Comparison of ENCODE assay signal across 24 mouse cellular contexts in the genomic region with DNA sequence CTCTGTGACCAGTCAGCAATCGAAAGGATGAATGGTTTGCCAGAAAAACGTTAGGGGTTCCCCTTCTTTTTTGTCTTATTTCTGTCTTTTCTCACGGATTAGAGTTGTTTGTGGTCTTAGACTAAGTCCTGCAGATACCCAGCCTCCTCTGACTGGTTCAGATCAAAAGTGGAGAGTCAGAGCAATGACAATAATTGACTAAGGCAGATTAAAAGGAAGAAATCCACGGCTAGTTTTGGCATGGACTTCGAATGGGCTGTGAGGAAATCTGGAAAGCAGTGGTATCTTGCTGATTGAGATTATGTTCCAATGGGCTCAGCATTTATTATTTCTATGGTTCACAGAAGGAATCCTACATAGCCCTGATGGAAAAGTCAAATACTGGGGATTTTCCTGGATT. TPM values are rescaled to one million over a fixed set of nuclear protein-coding genes. Genes with fewer than 3 reads are reported as not detected.
DNase-seq lines count a peak whose midpoint lies in the region; ATAC-seq and TF ChIP-seq lines count a peak whose summit lies in the region.
"Had no signal": no experiment of that assay in that cellular context is flagged by ENCODE, and none has a peak within 500 bp of the region (broad histone marks: within the 10 kb centered on the region; RNA-seq: fewer than 3 reads in every experiment).

A gene (minus strand): TSS at position 191 of the 400 bp plus-strand sequence.

- H3K4me3 ChIP-seq in lung, adult 2 months (replicated peaks; ENCODE audit: extremely low read depth, low read depth, low read length), result no peak within 1 kb of the TSS
- H3K4me3 ChIP-seq: embryonic facial prominence, embryonic 12.5 days; gastrocnemius, adult 2 months; heart, embryonic 12.5 days; hindbrain, embryonic 10.5 days; intestine, embryonic 15.5 days had no signal

- no peak for TF ChIP-seq CTCF in lung, adult 2 months (IDR thresholded peaks at IDR 0.05; ENCODE audit: insufficient read depth, low read length)

- no peak for TF ChIP-seq POLR2A in lung, adult 2 months (IDR thresholded peaks at IDR 0.05; ENCODE audit: borderline replicate concordance, extremely low read depth, low read depth, low read length)

- H3K4me1 ChIP-seq in lung, adult 2 months (ENCODE audit: control insufficient read depth, insufficient read depth, low read length), result no peaks in the 10 kb centered on the region
- H3K4me1 ChIP-seq: embryonic facial prominence, embryonic 12.5 days; heart, embryonic 12.5 days; hindbrain, embryonic 10.5 days; intestine, embryonic 15.5 days had no signal

- peak; percentile 82 for ATAC-seq in cerebellum, adult (ENCODE audit: insufficient number of reproducible peaks, low FRiP score, low TSS enrichment)
- ATAC-seq: CD4-positive, CD25-positive, alpha-beta regulatory T cell, adult 4 months; forebrain, postnatal 0 days; intestine, embryonic 15.5 days had no signal

- no peak for DNase-seq in cerebellum, postnatal 4 days (ENCODE audit: low spot score in 2 of 2)
- DNase-seq in cerebellum, adult 8-10 months, result peak; percentile 79
- peak; percentile 72 to 85 for DNase-seq in cerebellum, postnatal 14 days
- DNase-seq in lung, adult 2 months, result no peak
- DNase-seq in right cerebral cortex, postnatal 14 days, result no peak
- DNase-seq in adrenal gland, adult (ENCODE audit: inconsistent age in 2 of 2, low spot score in 1 of 2), result no peak
- DNase-seq: adrenal gland, adult 2 months; adrenal gland, postnatal 25 days; B cell, adult 2 months; embryo, embryonic 11 days; forebrain, postnatal 0 days; gastrocnemius, adult 2 months; gastrocnemius, postnatal 25 days; kidney, adult 18-20 months had no signal

- WGBS in lung, adult 2 months, result 59% methylated on average over 5 of the region's 5 CpGs

RNA-seq across cellular contexts. Expression of the gene that starts here (rescaled TPM):
- polyA plus RNA-seq in lung, adult 2 months (2012; rRNA removed), result not detected in 2 replicates
- polyA plus RNA-seq: adrenal gland, adult 2 months; CD4-positive, CD25-positive, alpha-beta regulatory T cell, adult 4 months; embryonic facial prominence, embryonic 12.5 days; forebrain, embryonic 11.5 days; G1E; heart, embryonic 12.5 days; heart, embryonic 16.5 days; hindbrain, embryonic 10.5 days; hindbrain, embryonic 14.5 days; intestine, embryonic 15.5 days had no signal

Comparison
In these comparisons a context has a peak if more than half of its experiments do, and no peak if none do; other contexts are left out.
1. DNase-seq: peak in cerebellum, adult 8-10 months (single experiment) and cerebellum, postnatal 14 days (2 of 2); none in cerebellum, postnatal 4 days (0 of 2), lung, adult 2 months (single experiment), right cerebral cortex, postnatal 14 days (single experiment) and adrenal gland, adult (0 of 2).